Mouse (Mus musculus): ENCODE measurements around the gene Usp5.

DNA sequence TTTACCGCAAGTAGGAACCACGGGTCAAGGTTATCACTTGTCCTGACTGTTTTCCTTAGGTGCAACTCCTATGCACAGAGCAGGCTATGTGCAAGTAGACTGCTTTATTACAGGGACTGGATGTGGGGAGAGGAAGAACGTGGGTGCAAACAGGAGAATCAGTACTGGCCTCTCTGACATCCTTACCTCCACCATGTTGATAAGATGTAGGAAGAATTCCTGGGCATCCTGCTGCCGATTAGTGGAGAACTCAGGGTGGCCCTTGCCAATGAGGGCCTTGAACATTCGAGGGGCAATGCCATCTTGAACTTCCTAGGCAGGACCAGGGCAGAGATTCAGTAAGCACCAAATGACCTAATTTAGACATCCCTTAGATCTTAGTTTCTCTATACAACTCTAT lies 8.4 kb downstream of the Usp5 start:
- TF ChIP-seq CTCF (IDR thresholded peaks at IDR 0.05; ENCODE audit: low read depth, low read length), result no peak
- no peak for TF ChIP-seq POLR2A (IDR thresholded peaks at IDR 0.05; ENCODE audit: borderline replicate concordance, low read depth, low read length)
